Mouse (Mus musculus) heart, embryonic 14.5 days (tissue): ENCODE measurements at regions not wholly inside any gene's neighbourhood (a gene's known extent, or its start where the extent isn't known, plus 50 kb on each side); places are given as distances from the start of the nearest gene placed in this dataset.

Experiments
- ATAC-seq: fragments of 200-750 bp; cut with Nextera tagmentation; 2 replicates; pipeline ENCODE4 v1.8.0; 2017; ENCODE audit warnings: low read depth, moderate TSS enrichment; ENCODE audit not compliant: insufficient number of reproducible peaks, insufficient read depth, low FRiP score
- H3K27ac ChIP-seq, 2 experiments: fragments of 200-500 bp in 1 of 2; fragments of 300-500 bp in 1 of 2; sonication (generic) in 1 of 2; replicated peaks in 1 of 2; 2 replicates each; pipeline ENCODE4 v1.5.1; 2012 to 2014; ENCODE audit warnings: low read depth in 2 of 2, low read length in 2 of 2, control low read depth in 1 of 2, mild to moderate bottlenecking in 1 of 2, mixed read lengths in 1 of 2; ENCODE audit not compliant: control insufficient read depth in 1 of 2, insufficient read depth in 1 of 2
- H3K27me3 ChIP-seq: fragments of 300-500 bp; sonication (generic); 2 replicates; pipeline ENCODE4 v1.6.1; 2014; ENCODE audit warnings: mild to moderate bottlenecking, low read length, control low read depth; ENCODE audit not compliant: control insufficient read depth, insufficient read depth
- H3K36me3 ChIP-seq: fragments of 300-500 bp; sonication (generic); 2 replicates; pipeline ENCODE4 v1.6.1; 2014; ENCODE audit warnings: mild to moderate bottlenecking, control low read depth, low read length, mixed read lengths; ENCODE audit not compliant: control insufficient read depth, insufficient read depth
- H3K4me1 ChIP-seq, 2 experiments: fragments of 200-500 bp in 1 of 2; fragments of 300-500 bp in 1 of 2; sonication (generic) in 1 of 2; 2 replicates each; pipeline ENCODE4 v1.6.1; 2012 to 2014; ENCODE audit warnings: low read length in 2 of 2, control low read depth in 1 of 2, mixed read lengths in 1 of 2; ENCODE audit not compliant: control insufficient read depth in 2 of 2, insufficient read depth in 2 of 2
- H3K4me2 ChIP-seq: fragments of 300-500 bp; sonication (generic); 2 replicates; pipeline ENCODE4 v1.6.1; 2014; ENCODE audit warnings: mild to moderate bottlenecking, low read length
- H3K4me3 ChIP-seq, 2 experiments: fragments of 200-500 bp in 1 of 2; fragments of 300-500 bp in 1 of 2; sonication (generic) in 1 of 2; 2 replicates each; pipeline ENCODE4 v1.5.1; 2012 to 2014; ENCODE audit warnings: low read length in 2 of 2, mild to moderate bottlenecking in 2 of 2, control low read depth in 1 of 2, low read depth in 1 of 2, moderate library complexity in 1 of 2; ENCODE audit not compliant: control insufficient read depth in 1 of 2, insufficient read depth in 1 of 2
- H3K9ac ChIP-seq: fragments of 300-500 bp; sonication (generic); 2 replicates; pipeline ENCODE4 v1.6.1; 2014; ENCODE audit warnings: mild to moderate bottlenecking, low read length
- H3K9me3 ChIP-seq: fragments of 300-500 bp; sonication (generic); 2 replicates; pipeline ENCODE4 v1.6.1; 2016; ENCODE audit warnings: low read length, control low read depth; ENCODE audit not compliant: control insufficient read depth
- WGBS: fragments of 180-500 bp; shearing (Covaris S2); extraction: QIAGEN DNeasy Blood & Tissue Kit; methylation state at CpG from one replicate; pipeline ENCODE4 v1.1.7; 2014; 5-methylcytosine and 5-hydroxymethylcytosine counted together

DNA sequence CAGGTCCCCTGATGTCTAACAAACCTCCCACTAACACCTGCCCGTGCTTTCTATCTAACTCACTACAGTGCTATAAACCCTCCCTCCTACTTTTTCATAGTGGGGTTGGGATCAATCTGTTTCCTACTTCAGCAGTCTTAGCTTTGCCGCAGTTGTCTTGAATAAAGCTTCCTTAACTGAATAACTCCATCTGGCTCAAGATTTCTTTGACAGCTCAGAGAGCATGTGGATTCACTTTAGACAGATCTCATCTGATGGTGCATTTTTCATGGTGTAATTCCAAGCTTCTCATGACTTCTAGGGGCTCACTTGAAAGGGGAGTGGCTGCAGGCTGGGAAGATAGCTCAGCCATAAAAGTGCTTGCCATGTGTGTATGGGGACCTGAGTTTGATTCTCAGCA lies 313.2 kb upstream of the Dpyd start:
- no peak overlapping the region for H3K4me2 ChIP-seq
- no peak overlapping the region for H3K9ac ChIP-seq
- no peak for ATAC-seq
- no peak overlapping the region for H3K4me3 ChIP-seq
- H3K27ac ChIP-seq: no peak overlapping the region
- 85% methylated on average over 2 of the region's 2 CpGs for WGBS
- no peaks in the 10 kb centered on the region for H3K4me1 ChIP-seq
- H3K9me3 ChIP-seq: no peaks in the 10 kb centered on the region
- no peaks in the 10 kb centered on the region for H3K36me3 ChIP-seq
- no peaks in the 10 kb centered on the region for H3K27me3 ChIP-seq

DNA sequence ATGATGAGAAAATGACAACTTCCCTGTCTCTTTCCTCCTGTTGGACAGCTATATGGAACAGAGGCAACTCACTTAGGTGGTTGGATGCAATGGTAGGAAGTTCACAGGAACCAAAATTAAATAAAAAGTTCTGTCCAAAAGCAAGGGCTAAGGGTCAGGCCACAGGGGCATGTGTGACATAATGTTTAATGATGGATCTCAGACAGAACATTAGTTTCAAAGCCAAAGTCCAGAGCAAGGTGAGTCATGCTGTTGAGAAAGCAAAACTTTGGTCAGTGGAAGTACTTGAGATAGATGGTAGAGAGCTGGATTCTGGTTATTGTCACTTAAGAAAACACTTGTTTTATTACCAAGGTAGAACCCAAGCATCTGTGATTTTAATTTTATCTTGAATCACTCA lies 286.0 kb upstream of the Dpyd start:
- no peak overlapping the region for H3K9ac ChIP-seq
- ATAC-seq: no peak
- H3K9me3 ChIP-seq: no peaks in the 10 kb centered on the region
- no peaks in the 10 kb centered on the region for H3K36me3 ChIP-seq
- H3K4me3 ChIP-seq: no peak overlapping the region
- H3K4me2 ChIP-seq: no peak overlapping the region
- no peaks in the 10 kb centered on the region for H3K27me3 ChIP-seq
- H3K4me1 ChIP-seq: no peaks in the 10 kb centered on the region
- H3K27ac ChIP-seq: no peak overlapping the region

DNA sequence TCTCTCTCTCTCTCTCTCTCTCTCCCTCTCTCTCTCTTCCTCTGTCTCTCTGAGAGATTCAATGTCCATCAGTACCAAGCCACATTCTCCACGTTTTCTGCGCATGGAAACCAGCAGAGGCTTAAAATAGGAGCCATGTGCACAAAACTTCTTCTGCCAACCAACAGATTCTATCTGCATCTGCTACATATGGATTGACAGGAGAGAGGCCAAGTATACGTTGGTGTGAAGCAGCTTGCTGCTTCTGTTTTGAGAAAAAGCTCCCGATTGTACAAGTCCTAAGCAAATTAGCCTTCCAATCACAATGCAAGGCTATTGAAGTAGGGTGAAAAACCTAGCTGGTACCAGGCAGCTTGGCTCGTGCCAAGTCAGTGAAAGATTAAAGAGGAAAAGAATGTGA lies 283.7 kb upstream of the Dpyd start:
- Histone ChIP-seq H3K9me3 (no peaks in the 10 kb centered on the region), H3K27ac (no peak overlapping the region), H3K27me3 (no peaks in the 10 kb centered on the region), H3K4me1 (no peaks in the 10 kb centered on the region), H3K36me3 (no peaks in the 10 kb centered on the region), H3K4me3 (no peak overlapping the region), H3K4me2 (no peak overlapping the region), H3K9ac (no peak overlapping the region)
- WGBS: 76% methylated on average over 5 of the region's 5 CpGs
- ATAC-seq: no peak

DNA sequence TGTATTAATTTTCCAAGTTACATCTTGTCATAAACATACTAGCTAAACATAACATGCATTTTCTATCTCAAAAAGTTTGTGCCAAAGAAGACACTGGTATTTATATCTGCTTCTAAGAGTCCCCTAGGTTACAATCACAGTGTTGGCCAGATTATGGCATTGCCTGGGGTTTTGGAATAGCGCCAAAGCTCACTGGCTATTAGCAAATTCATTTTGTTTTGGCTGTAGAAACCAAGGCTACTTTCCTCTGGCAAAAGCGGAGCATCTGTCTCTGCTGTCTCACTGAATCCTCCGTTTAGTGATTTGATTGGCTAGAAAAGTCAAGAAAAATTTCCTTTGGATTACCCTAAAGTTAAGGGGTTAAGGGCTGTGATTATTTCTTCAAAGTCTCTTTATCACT lies 275.0 kb upstream of the Dpyd start:
- no peaks in the 10 kb centered on the region for H3K27me3 ChIP-seq
- no peak overlapping the region for H3K9ac ChIP-seq
- 61% methylated on average over 3 of the region's 3 CpGs for WGBS
- no peak overlapping the region for H3K4me3 ChIP-seq
- ATAC-seq: no peak
- H3K4me1 ChIP-seq: no peaks in the 10 kb centered on the region
- no peaks in the 10 kb centered on the region for H3K36me3 ChIP-seq
- H3K4me2 ChIP-seq: no peak overlapping the region
- no peak overlapping the region for H3K27ac ChIP-seq
- H3K9me3 ChIP-seq: no peaks in the 10 kb centered on the region

DNA sequence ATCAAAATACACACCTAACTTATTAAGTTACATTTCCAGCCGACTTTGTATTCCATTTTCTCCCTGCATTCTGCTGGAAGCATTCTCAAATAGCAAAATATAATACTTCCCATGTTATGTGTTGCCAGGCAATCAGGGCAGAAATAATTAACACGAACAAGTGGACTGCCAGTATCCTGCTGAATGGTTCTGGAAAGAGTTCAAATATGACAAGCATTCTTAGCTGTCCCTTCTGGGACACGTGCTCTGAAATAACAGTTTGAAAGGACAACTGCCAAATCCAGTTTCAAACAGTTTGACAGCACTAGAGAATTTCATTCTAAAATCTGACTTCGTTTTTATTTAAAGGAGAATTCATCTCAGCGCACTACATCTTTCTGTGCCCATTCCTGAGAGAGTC lies 236.8 kb upstream of the Dpyd start:
- Histone ChIP-seq H3K9me3 (no peaks in the 10 kb centered on the region), H3K27ac (0 out of 4 replicates have a peak overlapping the region, but pooled peaks of 1 of the 2 experiments have one; percentile 17), H3K27me3 (no peaks in the 10 kb centered on the region), H3K4me2 (no peak overlapping the region), H3K9ac (no peak overlapping the region), H3K36me3 (no peaks in the 10 kb centered on the region), H3K4me3 (no peak overlapping the region), H3K4me1 (peaks cover 0 to 4% of the 10 kb centered on the region in 2 experiments; a peak in 1 of 4 replicates)
- WGBS: 44% methylated on average over 5 of the region's 5 CpGs
- ATAC-seq: no peak; the same call in 1 of the 2 replicates

DNA sequence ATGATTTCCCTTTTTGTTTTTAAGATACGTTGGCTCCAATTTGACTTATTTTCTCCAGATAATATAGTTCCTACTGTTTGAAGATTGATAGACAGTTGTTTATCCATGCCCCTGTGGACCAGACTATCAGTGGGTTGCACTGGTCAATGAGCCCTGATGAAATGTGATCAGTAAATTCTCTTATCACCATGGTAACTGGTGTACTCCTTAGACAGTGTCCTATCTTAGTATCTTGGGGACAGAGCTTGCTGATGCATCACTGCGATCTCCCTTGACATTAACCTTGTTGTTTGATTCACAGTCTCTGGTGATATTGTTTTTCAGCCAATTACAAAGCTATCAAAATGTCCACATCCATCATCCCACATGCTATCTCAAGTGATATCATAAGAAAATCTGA lies 233.7 kb upstream of the Dpyd start:
- 84% methylated on average over 2 of the region's 2 CpGs for WGBS

DNA sequence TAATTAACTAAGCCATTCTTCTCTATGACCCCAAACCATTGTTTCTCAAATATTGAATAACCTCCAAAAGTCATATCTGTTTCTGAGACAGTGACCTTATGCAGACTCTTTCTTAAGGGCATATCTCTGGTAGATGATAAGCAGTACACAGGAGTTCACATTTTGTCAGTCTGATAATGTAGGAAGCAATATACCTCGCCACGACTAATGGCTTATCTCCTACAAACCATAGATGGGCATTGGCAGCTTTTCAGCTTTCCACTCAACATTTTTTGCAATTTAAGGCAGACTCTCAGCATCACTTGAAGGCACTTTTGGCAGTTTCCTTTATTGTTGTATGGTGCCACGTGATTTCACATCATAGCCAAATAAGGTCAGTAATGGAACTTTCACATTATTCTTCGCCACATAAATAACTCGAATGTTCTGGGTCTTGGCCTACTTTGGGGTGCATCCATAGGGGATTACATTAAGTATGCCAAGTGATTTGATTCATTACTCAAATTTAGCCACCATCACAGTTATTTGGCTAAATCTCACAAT lies 232.7 kb upstream of the Dpyd start:
- peaks cover 0 to 4% of the 10 kb centered on the region in 2 experiments; a peak in 1 of 4 replicates for H3K4me1 ChIP-seq
- no peaks in the 10 kb centered on the region for H3K27me3 ChIP-seq
- ATAC-seq: no peak
- H3K36me3 ChIP-seq: no peaks in the 10 kb centered on the region
- H3K9ac ChIP-seq: no peak overlapping the region
- H3K27ac ChIP-seq: no peak overlapping the region
- H3K9me3 ChIP-seq: no peaks in the 10 kb centered on the region
- no peak overlapping the region for H3K4me2 ChIP-seq
- WGBS: 53% methylated on average over 5 of the region's 5 CpGs
- H3K4me3 ChIP-seq: no peak overlapping the region

More for the DNA sequence above, 233.7 kb upstream of the Dpyd start:
- Histone ChIP-seq H3K4me2 (no peak overlapping the region), H3K4me3 (no peak overlapping the region), H3K27me3 (no peaks in the 10 kb centered on the region), H3K27ac (no peak overlapping the region), H3K9ac (no peak overlapping the region), H3K36me3 (no peaks in the 10 kb centered on the region), H3K9me3 (no peaks in the 10 kb centered on the region), H3K4me1 (peaks cover 0 to 4% of the 10 kb centered on the region in 2 experiments; a peak in 1 of 4 replicates)
- no peak for ATAC-seq

DNA sequence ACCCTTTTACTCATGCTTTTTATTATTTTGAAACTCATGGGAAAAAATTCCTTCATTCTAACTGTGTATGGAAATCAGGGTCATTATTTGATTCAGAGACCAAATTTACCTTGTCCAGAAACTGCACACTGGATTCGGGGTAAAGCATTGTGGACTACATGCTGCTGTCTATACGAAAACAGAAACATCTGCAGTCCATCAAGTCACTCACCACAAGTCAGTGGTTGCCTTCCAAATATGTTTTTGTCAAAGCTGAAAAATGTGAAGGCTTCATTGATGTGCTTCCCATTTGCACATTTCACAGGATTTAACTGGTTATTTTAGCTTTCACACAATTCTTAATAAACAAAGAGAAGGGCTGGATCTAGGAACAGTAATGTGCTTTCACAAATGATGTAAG lies 230.4 kb upstream of the Dpyd start:
- no peaks in the 10 kb centered on the region for H3K9me3 ChIP-seq
- H3K4me2 ChIP-seq: no peak overlapping the region
- no peak overlapping the region for H3K27ac ChIP-seq
- no peak overlapping the region for H3K4me3 ChIP-seq
- no peak for ATAC-seq
- no peaks in the 10 kb centered on the region for H3K4me1 ChIP-seq
- no peaks in the 10 kb centered on the region for H3K27me3 ChIP-seq
- no peaks in the 10 kb centered on the region for H3K36me3 ChIP-seq
- no peak overlapping the region for H3K9ac ChIP-seq
- WGBS: 47% methylated on average over 2 of the region's 2 CpGs
